Mouse (Mus musculus): ENCODE data around the gene Mpg.
A peak's percentile ranks its signal among the peaks of the same experiment; 100 is the strongest.

The Mpg gene

GRCm38 (mm10) chr11:32201922-32202685 is 24.2 kb upstream of the Mpg start:
- no peak for DNase-seq (ENCODE audit: low read depth, low spot score)

- peak; percentile 93 for DNase-seq (ENCODE audit: low read depth, low spot score)
Measured at GRCm38 (mm10) chr11:32205058-32205873, 21.0 kb upstream of the Mpg start, which contains the start of gene Snrnp25. Gene Snrnp25, plus strand, starts transcription at chr11:32205415.

- DNase-seq (ENCODE audit: low read depth, low spot score), result no peak
Measured at GRCm38 (mm10) chr11:32210623-32211022, 15.7 kb upstream of the Mpg start.

- DNase-seq (ENCODE audit: low read depth, low spot score), result no peak
Measured at GRCm38 (mm10) chr11:32215372-32216162, 10.7 kb upstream of the Mpg start.

- DNase-seq (ENCODE audit: low read depth, low spot score), result no peak
Measured at GRCm38 (mm10) chr11:32216851-32217250, 9.5 kb upstream of the Mpg start.

GRCm38 (mm10) chr11:32218501-32219050 is 7.7 kb upstream of the Mpg start:
- no peak for DNase-seq (ENCODE audit: low read depth, low spot score)

- no peak for DNase-seq (ENCODE audit: low read depth, low spot score)
Measured at GRCm38 (mm10) chr11:32219287-32219686, 7.0 kb upstream of the Mpg start.

- DNase-seq (ENCODE audit: low read depth, low spot score), result no peak
Measured at GRCm38 (mm10) chr11:32220607-32221224, 5.6 kb upstream of the Mpg start.

GRCm38 (mm10) chr11:32221225-32221950 is 4.9 kb upstream of the Mpg start:
- DNase-seq (ENCODE audit: low read depth, low spot score), result peak; percentile 55

GRCm38 (mm10) chr11:32221951-32222409 is 4.3 kb upstream of the Mpg start, which contains the start of gene Rhbdf1:
Gene Rhbdf1, minus strand, starts transcription at chr11:32222300.
- no peak for DNase-seq (ENCODE audit: low read depth, low spot score)

- no peak for DNase-seq (ENCODE audit: low read depth, low spot score)
Measured at GRCm38 (mm10) chr11:32222570-32223194, 3.6 kb upstream of the Mpg start.

GRCm38 (mm10) chr11:32223297-32223967 is 2.9 kb upstream of the Mpg start:
- no peak for DNase-seq (ENCODE audit: low read depth, low spot score)

GRCm38 (mm10) chr11:32224468-32225139 is 1.7 kb upstream of the Mpg start:
- DNase-seq (ENCODE audit: low read depth, low spot score), result no peak

- DNase-seq (ENCODE audit: low read depth, low spot score), result no peak
Measured at GRCm38 (mm10) chr11:32225222-32226104, 842 bp upstream of the Mpg start.

GRCm38 (mm10) chr11:32227041-32227440 is 736 bp downstream of the Mpg start:
- no peak for DNase-seq (ENCODE audit: low read depth, low spot score)

- no peak for DNase-seq (ENCODE audit: low read depth, low spot score)
Measured at GRCm38 (mm10) chr11:32227555-32227954, 1.2 kb downstream of the Mpg start.

GRCm38 (mm10) chr11:32228292-32228845 is 2.1 kb downstream of the Mpg start:
- DNase-seq (ENCODE audit: low read depth, low spot score), result no peak

Data from embryo, embryonic 11.5 days (tissue).